9 mouse cellular contexts compared by ENCODE assay signal in genomic region chr19:30664269-30664668, GRCm38 (mm10).
DNase-seq lines count a peak whose midpoint lies in the region; ATAC-seq and TF ChIP-seq lines count a peak whose summit lies in the region.
"Had no signal": no experiment of that assay in that cellular context is flagged by ENCODE, and none has a peak within 500 bp of the region (broad histone marks: within the 10 kb centered on the region; RNA-seq: fewer than 3 reads in every experiment).

No protein-coding gene starts in this region.

- no peaks in the 10 kb centered on the region for H3K27me3 ChIP-seq in heart, adult 2 months (ENCODE audit: control insufficient read depth, insufficient read depth, low read length)
- H3K27me3 ChIP-seq in liver, postnatal 0 days (ENCODE audit: insufficient read depth, low read length) = no peaks in the 10 kb centered on the region
- H3K27me3 ChIP-seq: stomach, embryonic 15.5 days had no signal

- no peak for ATAC-seq in liver, postnatal 0 days
- no peak for ATAC-seq in erythroblast, adult 5-6 weeks (replicated peaks; ENCODE audit: low FRiP score, poor library complexity, severe bottlenecking)

- 6% methylated on average over 8 of the region's 8 CpGs for whole genome bisulfite sequencing in heart, adult 2 months
- 11% methylated on average over 8 of the region's 8 CpGs for WGBS in liver, postnatal 0 days (ENCODE audit: insufficient replicate concordance)

- H3K9me3 ChIP-seq in liver, postnatal 0 days (ENCODE audit: low read length) = no peaks in the 10 kb centered on the region
- H3K9me3 ChIP-seq: stomach, embryonic 15.5 days had no signal

- no peaks in the 10 kb centered on the region for H3K79me2 ChIP-seq in heart, adult 2 months (replicated peaks; ENCODE audit: control insufficient read depth, insufficient read depth, low read length)

- peak; percentile 41; the same call in 1 of the 2 replicates for TF ChIP-seq EP300 in heart, adult 2 months (IDR thresholded peaks at IDR 0.05; ENCODE audit: insufficient read depth, low read depth, low read length)
- TF ChIP-seq EP300 in liver, postnatal 0 days (IDR thresholded peaks at IDR 0.05; ENCODE audit: low read depth) = no peak

- intact Hi-C loops in heart, adult 2 months (cut with DNase I) = loop anchor here (10.0 kb wide), 4 partner anchors 181 to 1301 kb away; no protein-coding TSS in a partner anchor

- no peaks in the 10 kb centered on the region for H3K4me1 ChIP-seq in heart, adult 2 months (ENCODE audit: control insufficient read depth, insufficient read depth, low read length)
- no peaks in the 10 kb centered on the region for H3K4me1 ChIP-seq in liver, postnatal 0 days (ENCODE audit: insufficient read depth)
- H3K4me1 ChIP-seq: stomach, embryonic 15.5 days had no signal

- no peak overlapping the region for H3K4me3 ChIP-seq in heart, adult 2 months
- no peak overlapping the region for H3K4me3 ChIP-seq in liver, postnatal 0 days (ENCODE audit: low read depth, low read length)
- H3K4me3 ChIP-seq: stomach, embryonic 15.5 days had no signal

- TF ChIP-seq CTCF in heart, adult 2 months (IDR thresholded peaks at IDR 0.05) = peak; percentile 83
- TF ChIP-seq CTCF in liver, postnatal 0 days (IDR thresholded peaks at IDR 0.05; ENCODE audit: low read depth) = peak; percentile 74

- no peaks in the 10 kb centered on the region for H3K36me3 ChIP-seq in heart, adult 2 months (ENCODE audit: control insufficient read depth, insufficient read depth, low read length)
- no peaks in the 10 kb centered on the region for H3K36me3 ChIP-seq in liver, postnatal 0 days (replicated peaks; ENCODE audit: insufficient read depth, low read length)
- H3K36me3 ChIP-seq: stomach, embryonic 15.5 days had no signal

- no peak overlapping the region for H3K9ac ChIP-seq in heart, adult 2 months (ENCODE audit: low read depth, low read length)
- H3K9ac ChIP-seq in liver, postnatal 0 days (replicated peaks) = no peak overlapping the region
- H3K9ac ChIP-seq: stomach, embryonic 15.5 days had no signal

- no peak overlapping the region for H3K4me2 ChIP-seq in liver, postnatal 0 days (ENCODE audit: low read depth, low read length)
- H3K4me2 ChIP-seq: stomach, embryonic 15.5 days had no signal

- H3K27ac ChIP-seq in heart, adult 2 months = no peak overlapping the region
- H3K27ac ChIP-seq in liver, postnatal 0 days (ENCODE audit: low read depth) = no peak overlapping the region
- H3K27ac ChIP-seq: stomach, embryonic 15.5 days had no signal

- DNase-seq in B cell, adult 2 months = peak; percentile 15 to 19
- DNase-seq in adipocyte (ENCODE audit: low spot score) = peak; percentile 59
- peak; percentile 75 for DNase-seq in embryo, embryonic 11 days
- DNase-seq in heart, adult 2 months = peak; percentile 28 to 52
- peak; percentile 39 to 76 for DNase-seq in kidney, postnatal 25 days
- DNase-seq in liver, postnatal 0 days = peak; percentile 47
- peak; percentile 50 for DNase-seq in ovary, postnatal 14 days (ENCODE audit: low spot score)

- no peak for TF ChIP-seq POLR2A in heart, adult 2 months (IDR thresholded peaks at IDR 0.05; ENCODE audit: insufficient read depth, low read depth, low read length)

Comparison
In these comparisons a context has a peak if more than half of its experiments do, and no peak if none do; other contexts are left out.
1. DNase-seq: peak in every context shown above with its lines; median percentile 75 in embryo, embryonic 11 days; 59 in adipocyte; 58 in kidney, postnatal 25 days; 50 in ovary, postnatal 14 days; 47 in liver, postnatal 0 days; 40 in heart, adult 2 months; 17 in B cell, adult 2 months.